Mouse (Mus musculus) kidney, adult 2 months (tissue): ENCODE results near the gene Atxn7l3.

Source experiments
- CTCF ChIP-seq: fragments of 200-500 bp; conservative IDR thresholded peaks from 2 replicates; pipeline ENCODE4 v1.5.1; 2011; ENCODE audit warnings: low read depth, mild to moderate bottlenecking, control low read depth, low read length, moderate library complexity, mixed read lengths; ENCODE audit not compliant: insufficient read depth, insufficient read length
- POLR2A ChIP-seq: fragments of 200-500 bp; IDR thresholded peaks from one replicate; pipeline ENCODE4 v1.6.1; 2011; ENCODE audit warnings: low read depth, low read length, control low read depth

GRCm38 (mm10) chr11:102320686-102321005 is 24.2 kb upstream of the Atxn7l3 start:
- no peak for TF ChIP-seq POLR2A
- no peak for TF ChIP-seq CTCF
